Mouse (Mus musculus) heart, adult 18-20 months (tissue): ENCODE data around the gene Col25a1. TPM values are rescaled to one million over a fixed set of nuclear protein-coding genes. Genes with fewer than 3 reads are reported as not detected.

Experiments
- DNase-seq, 2 experiments: peaks; one replicate each; pipeline ENCODE4 v3.0.0; 2021 to 2022; ENCODE audit warnings: mixed read lengths in 1 of 2
- total RNA-seq, 2 experiments: library from RNA; stranded (reverse); gene quantifications; 2 replicates each; pipeline ENCODE4 v1.2.3; 2021

Col25a1 gene
- total RNA-seq, 2 experiments from 2014 or later, result 0.33 to 0.45 TPM

GRCm38 (mm10) chr3:130579501-130579900 lies 448.2 kb downstream of the Col25a1 start:
- no peak for DNase-seq

- DNase-seq, result no peak
Observed at GRCm38 (mm10) chr3:130581577-130581976, 450.3 kb downstream of the Col25a1 start.

GRCm38 (mm10) chr3:130582903-130583664 lies 451.8 kb downstream of the Col25a1 start:
- no peak for DNase-seq

- no peak for DNase-seq
Observed at GRCm38 (mm10) chr3:130584007-130584406, 452.7 kb downstream of the Col25a1 start.

- no peak for DNase-seq
Observed at GRCm38 (mm10) chr3:130595050-130595449, 463.7 kb downstream of the Col25a1 start.

GRCm38 (mm10) chr3:130601491-130601890 lies 470.2 kb downstream of the Col25a1 start:
- no peak for DNase-seq

- DNase-seq, result peak; percentile 3 to 26
Observed at GRCm38 (mm10) chr3:130607924-130608323, 476.6 kb downstream of the Col25a1 start.

GRCm38 (mm10) chr3:130614444-130614843 lies 483.1 kb downstream of the Col25a1 start:
- no peak for DNase-seq

- DNase-seq, result no peak
Observed at GRCm38 (mm10) chr3:130615625-130616024, 484.3 kb downstream of the Col25a1 start.

GRCm38 (mm10) chr3:130617439-130617898 lies 486.2 kb downstream of the Col25a1 start, which contains the start of gene Etnppl:
TSS of gene Etnppl (plus strand) at chr3:130617448.
- DNase-seq, result no peak

- DNase-seq, result no peak
Observed at GRCm38 (mm10) chr3:130620517-130621146, 489.3 kb downstream of the Col25a1 start.

GRCm38 (mm10) chr3:130628358-130628757 lies 497.1 kb downstream of the Col25a1 start:
- no peak for DNase-seq

GRCm38 (mm10) chr3:130633859-130634258 lies 502.6 kb downstream of the Col25a1 start:
- DNase-seq, result peak; percentile 33 to 55

- no peak for DNase-seq
Observed at GRCm38 (mm10) chr3:130646110-130646810, 515.0 kb downstream of the Col25a1 start.

Other genes starting within 250 kb of the Col25a1 start
- 10 to 100 TPM; 11.3 to 12.6 TPM for gene Casp6, start 230.1 kb upstream of the Col25a1 start, total RNA-seq
- gene Mcub, start 161.3 kb upstream of the Col25a1 start, total RNA-seq, result 1 to 10 TPM; 1.6 to 2.4 TPM
- 10 to 100 TPM; 21.0 to 25.4 TPM for gene Sec24b, start 69.9 kb upstream of the Col25a1 start, total RNA-seq